Mouse (Mus musculus) Patski (cell line): ENCODE measurements around the gene Amdhd1. TPM values are rescaled to one million over a fixed set of nuclear protein-coding genes. Genes with fewer than 3 reads are reported as not detected.
A peak's percentile ranks its signal among the peaks of the same experiment; 100 is the strongest.

ENCODE experiments used
- ATAC-seq: fragments of 100-300 bp; one replicate; pipeline ENCODE4 v1.8.0; 2021
- CTCF ChIA-PET: fragments of 350-600 bp; sonication (Branson Sonifier 250); formaldehyde crosslinking; loops from one replicate; lab custom pipeline; 2022; ENCODE audit warnings: inconsistent platforms; lab: Charles Lee
- POLR2A ChIA-PET: fragments of 350-600 bp; sonication (Branson Sonifier 250); formaldehyde crosslinking; loops from one replicate; lab custom pipeline; 2022; ENCODE audit warnings: antibody characterized with exemption, inconsistent platforms; lab: Charles Lee
- DNase-seq: peaks from one replicate; pipeline ENCODE4 v3.0.0-alpha.2; 2011; ENCODE audit warnings: low read depth, low spot score
- H3K27me3 ChIP-seq: fragments of 371-371 bp; one replicate; pipeline ENCODE4 v1.5.1; 2021
- CTCF ChIP-seq: fragments of 100-300 bp; IDR thresholded peaks from one replicate; pipeline ENCODE4 v1.5.1; 2021
- in situ Hi-C: fragments of 300-500 bp; cut with MboI; formaldehyde crosslinking; loops from 3 replicates; pipeline ENCODE4 v1.11.1; 2018; ENCODE audit warnings: low pct_unique_long_range_greater_than_20kb, mixed read lengths
- polyA plus RNA-seq: library from polyadenylated mRNA; unstranded; gene quantifications from one replicate; pipeline ENCODE4 v1.2.3, GENCODE M21; 2021

The Amdhd1 gene
- polyA plus RNA-seq, 1 experiment from 2014 or later, result 0.09 TPM

DNA sequence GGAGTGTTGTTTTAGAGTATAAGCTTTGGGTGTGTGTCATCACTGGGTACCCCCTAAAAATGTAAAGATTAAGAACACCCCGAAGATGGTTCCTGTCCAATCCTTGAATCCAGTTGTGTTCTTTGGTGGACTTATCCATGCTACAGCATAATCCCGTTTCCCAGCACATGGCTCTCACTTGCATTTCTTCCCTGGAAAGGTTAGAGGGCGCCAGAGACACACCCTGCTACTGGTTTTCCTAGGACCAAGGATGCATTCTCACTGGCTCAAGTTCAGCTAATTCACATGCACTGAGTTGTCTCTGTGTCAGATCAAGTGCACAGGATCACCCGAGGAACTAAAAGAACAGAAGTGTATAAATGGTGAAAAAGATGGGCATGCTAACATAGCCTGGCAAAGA lies 53.2 kb downstream of the Amdhd1 start:
- CTCF ChIA-PET, result interaction anchor here (0.8 to 4.2 kb wide), 9 partner anchors 11 to 96 kb away, joined by 3 to 39 read pairs (median 4); no protein-coding TSS in a partner anchor
- no peak for DNase-seq
- in situ Hi-C loops, result no loop called here
- TF ChIP-seq CTCF, result peak; percentile 78
- POLR2A ChIA-PET, result no interaction called here
- ATAC-seq, result no peak
- no peaks in the 10 kb centered on the region for H3K27me3 ChIP-seq

- in situ Hi-C loops, result no loop called here
- H3K27me3 ChIP-seq, result no peaks in the 10 kb centered on the region
- ATAC-seq, result no peak
- CTCF ChIA-PET, result interaction anchor here (0.9 to 4.2 kb wide), 11 partner anchors 10 to 93 kb away, joined by 3 to 39 read pairs (median 4); partner anchors contain the start of gene Amdhd1
- POLR2A ChIA-PET, result interaction anchor here (1.4 kb wide), 1 partner anchor 62 kb away, joined by 5 read pairs; no protein-coding TSS in a partner anchor
- TF ChIP-seq CTCF, result peak; percentile 50
- no peak for DNase-seq
Observed at GRCm38 (mm10) chr10:93485055-93485691, 54.7 kb downstream of the Amdhd1 start.

DNA sequence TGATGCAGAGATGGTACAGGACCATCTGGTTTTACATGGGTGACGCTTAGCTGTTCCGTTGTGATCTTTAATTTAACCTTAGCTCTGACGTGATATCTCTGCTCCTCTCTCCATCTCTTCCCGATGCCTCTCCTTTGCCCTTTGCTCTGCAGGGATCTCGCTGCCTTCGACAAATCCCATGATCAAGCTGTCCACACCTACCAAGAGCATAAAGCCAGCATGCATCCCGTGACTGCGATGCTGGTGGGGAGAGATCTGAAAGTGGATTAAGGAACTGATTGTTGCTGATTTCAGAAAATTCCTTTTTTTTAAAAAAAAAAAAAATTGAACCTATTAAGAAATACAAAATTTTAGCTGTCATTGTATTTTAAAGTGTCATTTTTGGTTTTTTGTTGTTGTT lies 55.3 kb downstream of the Amdhd1 start:
- CTCF ChIA-PET, result interaction anchor here (0.9 to 4.2 kb wide), 7 partner anchors 10 to 85 kb away, joined by 3 to 39 read pairs (median 6); partner anchors contain the start of gene Amdhd1
- no peaks in the 10 kb centered on the region for H3K27me3 ChIP-seq
- ATAC-seq, result no peak
- no peak for TF ChIP-seq CTCF
- POLR2A ChIA-PET, result interaction anchor here (1.4 kb wide), 1 partner anchor 63 kb away, joined by 5 read pairs; no protein-coding TSS in a partner anchor
- DNase-seq, result no peak
- in situ Hi-C loops, result no loop called here

Other genes with a start within 250 kb of the Amdhd1 start
- gene Elk3, start 228.9 kb downstream of the Amdhd1 start, polyA plus RNA-seq, result 65.2 TPM
- 100 TPM for gene Lta4h, start 86.6 kb downstream of the Amdhd1 start, polyA plus RNA-seq
- 0.44 TPM for gene Hal, start 51.3 kb downstream of the Amdhd1 start, polyA plus RNA-seq
- gene Ccdc38, start 599 bp upstream of the Amdhd1 start, polyA plus RNA-seq, result 0.12 TPM
- gene Snrpf, start 49.7 kb upstream of the Amdhd1 start, polyA plus RNA-seq, result 55.6 TPM
- gene Ntn4, start 100.6 kb upstream of the Amdhd1 start, polyA plus RNA-seq, result 159 TPM